Mouse (Mus musculus) liver, embryonic 14.5 days (tissue): Measurements from ENCODE around the gene Pigm.

Source experiments
- CTCF ChIP-seq: IDR thresholded peaks from 2 replicates; pipeline ENCODE4 v1.5.1; 2016; ENCODE audit warnings: antibody characterized with exemption, low read depth, control low read depth
- EP300 ChIP-seq: IDR thresholded peaks from 2 replicates; pipeline ENCODE4 v1.6.1; 2016; ENCODE audit warnings: antibody characterized with exemption, low read depth

- TF ChIP-seq CTCF (no peak), EP300 (no peak)
These were observed 562 bp downstream of the Pigm start for GRCm38 (mm10) chr1:172376758-172377458.
